Mouse (Mus musculus): ENCODE measurements at regions not wholly inside any gene's neighbourhood (a gene's known extent, or its start where the extent isn't known, plus 50 kb on each side); places are given as distances from the start of the nearest gene placed in this dataset.

- Histone ChIP-seq H3K4me3 (ENCODE audit: low read length) (no peak overlapping the region), H3K4me2 (ENCODE audit: low read length) (no peak overlapping the region), H3K9me3 (ENCODE audit: control insufficient read depth, low read length) (no peaks in the 10 kb centered on the region), H3K27ac (ENCODE audit: low read depth, low read length) (no peak overlapping the region), H3K4me1 (ENCODE audit: control insufficient read depth, insufficient read depth, low read depth, low read length) (no peaks in the 10 kb centered on the region), H3K27me3 (replicated peaks; ENCODE audit: control insufficient read depth, insufficient read depth, low read length) (no peaks in the 10 kb centered on the region), H3K9ac (ENCODE audit: low read depth, low read length) (no peak overlapping the region), H3K36me3 (ENCODE audit: control insufficient read depth, insufficient read depth, low read length) (no peaks in the 10 kb centered on the region)
- WGBS = 55% methylated on average over 8 of the region's 8 CpGs
- ATAC-seq = no peak
Observed at GRCm38 (mm10) chr9:74698229-74698628, 163.5 kb upstream of the Onecut1 start.

GRCm38 (mm10) chr9:74705698-74706097 lies 156.0 kb upstream of the Onecut1 start:
- H3K4me3 ChIP-seq (ENCODE audit: low read length) = no peak overlapping the region
- H3K9ac ChIP-seq (ENCODE audit: low read depth, low read length) = no peak overlapping the region
- WGBS = 47% methylated on average over 4 of the region's 4 CpGs
- 0 out of 2 replicates have a peak, but pooled peaks have one; percentile 59 for ATAC-seq
- no peaks in the 10 kb centered on the region for H3K9me3 ChIP-seq (ENCODE audit: control insufficient read depth, low read length)
- H3K4me1 ChIP-seq (ENCODE audit: control insufficient read depth, insufficient read depth, low read depth, low read length) = no peaks in the 10 kb centered on the region
- H3K4me2 ChIP-seq (ENCODE audit: low read length) = no peak overlapping the region
- H3K27ac ChIP-seq (ENCODE audit: low read depth, low read length) = no peak overlapping the region
- H3K27me3 ChIP-seq (replicated peaks; ENCODE audit: control insufficient read depth, insufficient read depth, low read length) = no peaks in the 10 kb centered on the region
- H3K36me3 ChIP-seq (ENCODE audit: control insufficient read depth, insufficient read depth, low read length) = no peaks in the 10 kb centered on the region

- Histone ChIP-seq H3K27ac (ENCODE audit: low read depth, low read length) (no peak overlapping the region), H3K4me2 (ENCODE audit: low read length) (no peak overlapping the region), H3K4me1 (ENCODE audit: control insufficient read depth, insufficient read depth, low read depth, low read length) (no peaks in the 10 kb centered on the region), H3K9ac (ENCODE audit: low read depth, low read length) (no peak overlapping the region), H3K36me3 (ENCODE audit: control insufficient read depth, insufficient read depth, low read length) (no peaks in the 10 kb centered on the region), H3K9me3 (ENCODE audit: control insufficient read depth, low read length) (no peaks in the 10 kb centered on the region), H3K27me3 (replicated peaks; ENCODE audit: control insufficient read depth, insufficient read depth, low read length) (no peaks in the 10 kb centered on the region), H3K4me3 (ENCODE audit: low read length) (no peak overlapping the region)
- WGBS = 38% methylated on average over 1 of the region's 1 CpGs
- 0 out of 2 replicates have a peak, but pooled peaks have one; percentile 40 for ATAC-seq
Observed at GRCm38 (mm10) chr9:74707608-74708007, 154.1 kb upstream of the Onecut1 start.

GRCm38 (mm10) chr9:74711698-74712097 lies 150.0 kb upstream of the Onecut1 start:
- Histone ChIP-seq H3K4me2 (ENCODE audit: low read length) (no peak overlapping the region), H3K4me1 (ENCODE audit: control insufficient read depth, insufficient read depth, low read depth, low read length) (no peaks in the 10 kb centered on the region), H3K27me3 (replicated peaks; ENCODE audit: control insufficient read depth, insufficient read depth, low read length) (no peaks in the 10 kb centered on the region), H3K9me3 (ENCODE audit: control insufficient read depth, low read length) (no peaks in the 10 kb centered on the region), H3K36me3 (ENCODE audit: control insufficient read depth, insufficient read depth, low read length) (no peaks in the 10 kb centered on the region), H3K27ac (ENCODE audit: low read depth, low read length) (no peak overlapping the region), H3K4me3 (ENCODE audit: low read length) (no peak overlapping the region), H3K9ac (ENCODE audit: low read depth, low read length) (no peak overlapping the region)
- no peak for ATAC-seq
- 84% methylated on average over 10 of the region's 10 CpGs for WGBS

GRCm38 (mm10) chr9:74732451-74732850 lies 129.3 kb upstream of the Onecut1 start:
- no peaks in the 10 kb centered on the region for H3K9me3 ChIP-seq (ENCODE audit: control insufficient read depth, low read length)
- no peak overlapping the region for H3K27ac ChIP-seq (ENCODE audit: low read depth, low read length)
- H3K4me1 ChIP-seq (ENCODE audit: control insufficient read depth, insufficient read depth, low read depth, low read length) = no peaks in the 10 kb centered on the region
- no peak overlapping the region for H3K4me2 ChIP-seq (ENCODE audit: low read length)
- WGBS = 88% methylated on average over 5 of the region's 5 CpGs
- no peak overlapping the region for H3K4me3 ChIP-seq (ENCODE audit: low read length)
- H3K27me3 ChIP-seq (replicated peaks; ENCODE audit: control insufficient read depth, insufficient read depth, low read length) = no peaks in the 10 kb centered on the region
- H3K36me3 ChIP-seq (ENCODE audit: control insufficient read depth, insufficient read depth, low read length) = no peaks in the 10 kb centered on the region
- no peak overlapping the region for H3K9ac ChIP-seq (ENCODE audit: low read depth, low read length)
- no peak for ATAC-seq

- Histone ChIP-seq H3K4me3 (ENCODE audit: low read length) (no peak overlapping the region), H3K27me3 (replicated peaks; ENCODE audit: control insufficient read depth, insufficient read depth, low read length) (no peaks in the 10 kb centered on the region), H3K36me3 (ENCODE audit: control insufficient read depth, insufficient read depth, low read length) (no peaks in the 10 kb centered on the region), H3K9me3 (ENCODE audit: control insufficient read depth, low read length) (no peaks in the 10 kb centered on the region), H3K9ac (ENCODE audit: low read depth, low read length) (no peak overlapping the region), H3K4me2 (ENCODE audit: low read length) (no peak overlapping the region), H3K4me1 (ENCODE audit: control insufficient read depth, insufficient read depth, low read depth, low read length) (no peaks in the 10 kb centered on the region), H3K27ac (ENCODE audit: low read depth, low read length) (no peak overlapping the region)
- WGBS = 80% methylated on average over 2 of the region's 2 CpGs
- no peak for ATAC-seq
Observed at GRCm38 (mm10) chr9:74741949-74742348, 119.8 kb upstream of the Onecut1 start.

GRCm38 (mm10) chr9:74747886-74748285 lies 113.8 kb upstream of the Onecut1 start:
- Histone ChIP-seq H3K4me3 (ENCODE audit: low read length) (no peak overlapping the region), H3K36me3 (ENCODE audit: control insufficient read depth, insufficient read depth, low read length) (no peaks in the 10 kb centered on the region), H3K27me3 (replicated peaks; ENCODE audit: control insufficient read depth, insufficient read depth, low read length) (no peaks in the 10 kb centered on the region), H3K9ac (ENCODE audit: low read depth, low read length) (no peak overlapping the region), H3K27ac (ENCODE audit: low read depth, low read length) (no peak overlapping the region), H3K9me3 (ENCODE audit: control insufficient read depth, low read length) (no peaks in the 10 kb centered on the region), H3K4me2 (ENCODE audit: low read length) (no peak overlapping the region), H3K4me1 (ENCODE audit: control insufficient read depth, insufficient read depth, low read depth, low read length) (no peaks in the 10 kb centered on the region)
- WGBS = 83% methylated on average over 7 of the region's 7 CpGs
- no peak for ATAC-seq

- Histone ChIP-seq H3K36me3 (ENCODE audit: control insufficient read depth, insufficient read depth, low read length) (no peaks in the 10 kb centered on the region), H3K27ac (ENCODE audit: low read depth, low read length) (no peak overlapping the region), H3K9me3 (ENCODE audit: control insufficient read depth, low read length) (no peaks in the 10 kb centered on the region), H3K4me1 (ENCODE audit: control insufficient read depth, insufficient read depth, low read depth, low read length) (no peaks in the 10 kb centered on the region), H3K4me3 (ENCODE audit: low read length) (no peak overlapping the region), H3K9ac (ENCODE audit: low read depth, low read length) (no peak overlapping the region), H3K27me3 (replicated peaks; ENCODE audit: control insufficient read depth, insufficient read depth, low read length) (no peaks in the 10 kb centered on the region), H3K4me2 (ENCODE audit: low read length) (no peak overlapping the region)
- ATAC-seq = no peak
- WGBS = 70% methylated on average over 3 of the region's 3 CpGs
Observed at GRCm38 (mm10) chr9:74758025-74758424, 103.7 kb upstream of the Onecut1 start.

- Histone ChIP-seq H3K27me3 (replicated peaks; ENCODE audit: control insufficient read depth, insufficient read depth, low read length) (no peaks in the 10 kb centered on the region), H3K9me3 (ENCODE audit: control insufficient read depth, low read length) (no peaks in the 10 kb centered on the region), H3K36me3 (ENCODE audit: control insufficient read depth, insufficient read depth, low read length) (no peaks in the 10 kb centered on the region), H3K9ac (ENCODE audit: low read depth, low read length) (no peak overlapping the region), H3K27ac (ENCODE audit: low read depth, low read length) (no peak overlapping the region), H3K4me2 (ENCODE audit: low read length) (no peak overlapping the region), H3K4me3 (ENCODE audit: low read length) (no peak overlapping the region), H3K4me1 (ENCODE audit: control insufficient read depth, insufficient read depth, low read depth, low read length) (no peaks in the 10 kb centered on the region)
- WGBS = 89% methylated on average over 4 of the region's 4 CpGs
- ATAC-seq = no peak
Observed at GRCm38 (mm10) chr9:74758876-74759275, 102.8 kb upstream of the Onecut1 start.

- ATAC-seq = no peak
- no peak overlapping the region for H3K27ac ChIP-seq (ENCODE audit: low read depth, low read length)
- no peak overlapping the region for H3K9ac ChIP-seq (ENCODE audit: low read depth, low read length)
- H3K4me1 ChIP-seq (ENCODE audit: control insufficient read depth, insufficient read depth, low read depth, low read length) = no peaks in the 10 kb centered on the region
- 82% methylated on average over 3 of the region's 3 CpGs for WGBS
- H3K36me3 ChIP-seq (ENCODE audit: control insufficient read depth, insufficient read depth, low read length) = no peaks in the 10 kb centered on the region
- no peaks in the 10 kb centered on the region for H3K27me3 ChIP-seq (replicated peaks; ENCODE audit: control insufficient read depth, insufficient read depth, low read length)
- no peak overlapping the region for H3K4me2 ChIP-seq (ENCODE audit: low read length)
- H3K4me3 ChIP-seq (ENCODE audit: low read length) = no peak overlapping the region
- H3K9me3 ChIP-seq (ENCODE audit: control insufficient read depth, low read length) = no peaks in the 10 kb centered on the region
Observed at GRCm38 (mm10) chr9:74780419-74780818, 81.3 kb upstream of the Onecut1 start.
